Mouse (Mus musculus): ENCODE data around the gene 2010300C02Rik. TPM values are rescaled to one million over a fixed set of nuclear protein-coding genes. Genes with fewer than 3 reads are reported as not detected.

Gene 2010300C02Rik
- polyA plus RNA-seq, 1 experiment from 2014 or later = 3.2 TPM

- no peaks in the 10 kb centered on the region for H3K4me1 ChIP-seq
- no peak overlapping the region for H3K9ac ChIP-seq (replicated peaks)
- WGBS = 87% methylated on average over 8 of the region's 8 CpGs
- no peak overlapping the region for H3K4me3 ChIP-seq (replicated peaks)
- H3K36me3 ChIP-seq = no peaks in the 10 kb centered on the region
- no peaks in the 10 kb centered on the region for H3K27me3 ChIP-seq (replicated peaks)
- H3K9me3 ChIP-seq (replicated peaks) = no peaks in the 10 kb centered on the region
- ATAC-seq (ENCODE audit: low FRiP score) = no peak
- no peak overlapping the region for H3K4me2 ChIP-seq
- no peak overlapping the region for H3K27ac ChIP-seq (replicated peaks)
Measured at GRCm38 (mm10) chr1:37709736-37710135, 10.1 kb downstream of the 2010300C02Rik start.

DNA sequence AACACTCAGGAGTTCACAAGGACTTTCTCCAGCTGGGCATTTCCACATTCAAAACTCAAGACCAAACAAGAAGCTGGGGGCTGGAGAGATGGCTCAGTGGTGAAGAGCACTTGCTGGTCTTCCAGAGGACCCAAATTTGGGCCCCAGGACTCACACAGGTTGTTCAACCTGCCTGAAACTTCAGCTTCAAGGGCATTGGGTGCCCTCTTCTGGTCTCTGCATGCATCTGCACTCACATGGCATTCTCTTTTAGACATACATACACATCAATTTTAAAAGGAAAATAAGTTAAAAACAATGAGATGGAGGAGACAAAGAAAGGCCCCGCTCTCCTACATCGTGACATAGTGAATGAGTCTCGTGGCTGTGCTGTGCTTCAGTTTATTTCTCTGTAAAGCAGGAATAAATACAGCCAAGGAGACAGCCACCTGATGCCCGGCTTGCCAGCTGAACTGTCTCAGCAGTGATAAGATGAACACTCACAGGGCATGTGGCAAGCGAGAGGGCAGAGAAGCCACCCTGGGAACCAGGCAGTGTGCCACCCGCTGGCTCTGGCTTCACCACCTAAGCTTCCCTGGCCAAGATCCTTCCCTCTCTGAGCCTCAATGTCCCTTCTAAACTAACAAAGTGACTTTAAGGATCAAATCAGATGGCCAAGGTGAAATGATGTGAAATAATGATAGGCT is 11.5 kb downstream of the 2010300C02Rik start:
- Histone ChIP-seq H3K27ac (replicated peaks) (no peak overlapping the region), H3K9ac (replicated peaks) (no peak overlapping the region), H3K9me3 (replicated peaks) (no peaks in the 10 kb centered on the region), H3K27me3 (replicated peaks) (no peaks in the 10 kb centered on the region), H3K4me2 (no peak overlapping the region), H3K36me3 (no peaks in the 10 kb centered on the region), H3K4me3 (replicated peaks) (no peak overlapping the region), H3K4me1 (no peaks in the 10 kb centered on the region)
- WGBS = 91% methylated on average over 6 of the region's 6 CpGs
- no peak for ATAC-seq (ENCODE audit: low FRiP score)

DNA sequence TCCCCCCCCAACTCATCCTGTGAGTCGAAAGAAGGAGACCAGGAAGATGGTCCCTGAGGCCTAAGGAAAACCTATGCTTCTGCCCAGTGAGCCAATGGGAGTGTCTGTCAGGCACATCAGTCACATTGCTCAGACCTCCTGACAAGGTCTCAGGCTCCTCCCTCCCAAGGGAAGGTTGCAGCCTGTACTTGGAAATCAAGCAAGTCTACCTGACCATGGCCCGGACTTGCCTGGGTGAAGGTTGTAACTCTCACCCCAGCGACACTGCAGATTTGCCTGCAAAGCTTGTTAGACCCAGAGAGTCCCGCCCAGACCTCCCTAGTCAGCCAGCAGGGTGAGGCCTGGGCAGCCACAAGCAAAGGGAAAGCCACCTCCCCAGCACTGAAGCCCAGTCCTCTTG is 17.6 kb downstream of the 2010300C02Rik start:
- Histone ChIP-seq H3K4me2 (no peak overlapping the region), H3K9me3 (replicated peaks) (no peaks in the 10 kb centered on the region), H3K36me3 (no peaks in the 10 kb centered on the region), H3K4me1 (peaks cover 7% of the 10 kb centered on the region; the same call in 1 of the 2 replicates), H3K9ac (replicated peaks) (no peak overlapping the region), H3K27ac (replicated peaks) (no peak overlapping the region), H3K4me3 (replicated peaks) (no peak overlapping the region), H3K27me3 (replicated peaks) (no peaks in the 10 kb centered on the region)
- WGBS = 77% methylated on average over 4 of the region's 4 CpGs
- ATAC-seq (ENCODE audit: low FRiP score) = no peak

DNA sequence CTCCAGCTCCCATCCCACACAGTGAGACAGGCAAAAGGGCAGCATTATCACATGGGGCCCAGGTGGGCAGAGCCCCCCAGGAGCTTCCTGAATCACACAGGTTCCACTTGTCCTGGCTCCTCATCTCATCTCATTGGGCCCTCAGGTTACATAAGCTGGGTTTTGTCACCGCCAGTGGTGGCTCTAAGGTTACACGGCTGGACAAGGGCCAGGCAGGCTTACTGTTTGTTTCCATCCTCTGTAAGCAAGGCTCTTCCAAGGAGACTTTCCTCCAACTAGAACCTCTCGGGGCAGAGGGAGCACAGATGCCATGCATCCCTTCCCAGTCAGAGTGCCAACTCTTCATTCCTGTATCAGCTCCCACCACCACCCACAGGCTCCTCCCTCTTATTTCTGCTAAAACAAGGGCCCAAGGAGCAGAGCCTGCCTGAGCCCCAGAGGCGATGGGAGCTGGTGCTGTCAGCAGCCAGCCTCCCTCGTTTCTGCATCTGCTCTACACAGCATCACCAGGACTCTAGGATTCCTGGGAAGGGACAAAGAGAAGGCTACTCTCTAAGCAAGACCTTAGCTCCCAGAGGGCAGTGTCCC is 20.9 kb downstream of the 2010300C02Rik start:
- Histone ChIP-seq H3K9ac (replicated peaks) (no peak overlapping the region), H3K4me2 (no peak overlapping the region), H3K9me3 (replicated peaks) (no peaks in the 10 kb centered on the region), H3K27me3 (replicated peaks) (no peaks in the 10 kb centered on the region), H3K4me1 (peaks cover 7% of the 10 kb centered on the region; the same call in 1 of the 2 replicates), H3K4me3 (replicated peaks) (no peak overlapping the region), H3K27ac (replicated peaks) (no peak overlapping the region), H3K36me3 (no peaks in the 10 kb centered on the region)
- no peak for ATAC-seq (ENCODE audit: low FRiP score)
- 77% methylated on average over 5 of the region's 5 CpGs for WGBS

DNA sequence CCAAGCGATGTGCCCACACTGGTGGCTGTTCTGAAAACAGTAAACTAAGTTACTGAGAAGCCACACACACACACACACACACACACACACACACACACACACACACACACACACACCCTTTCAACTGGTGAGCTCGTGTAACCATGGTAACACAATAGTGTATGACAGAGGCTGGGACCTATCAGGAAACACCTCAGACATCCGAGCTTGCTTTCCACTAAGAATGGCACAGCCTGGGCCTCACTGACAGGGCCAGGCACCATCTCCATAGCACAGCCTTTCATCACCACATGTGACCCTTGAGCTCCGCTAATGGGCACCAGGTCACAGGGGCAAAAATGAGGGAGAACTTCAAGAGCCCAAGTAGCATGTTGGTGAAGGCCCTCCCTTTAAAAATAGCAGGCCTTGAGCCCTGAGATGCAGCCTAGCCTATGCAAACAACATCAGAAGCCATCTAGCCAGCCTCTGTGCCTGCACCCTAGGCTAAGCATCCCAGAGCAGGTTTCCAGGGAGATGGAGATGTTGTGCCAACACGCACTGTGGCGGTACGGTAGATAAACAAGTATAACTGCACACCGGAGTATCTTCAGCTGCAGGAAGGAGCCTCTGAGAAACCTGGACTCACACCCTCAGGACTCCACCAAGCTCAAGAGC is 21.6 kb downstream of the 2010300C02Rik start:
- peak; percentile 70; the same call in 1 of the 2 replicates for ATAC-seq (ENCODE audit: low FRiP score)

DNA sequence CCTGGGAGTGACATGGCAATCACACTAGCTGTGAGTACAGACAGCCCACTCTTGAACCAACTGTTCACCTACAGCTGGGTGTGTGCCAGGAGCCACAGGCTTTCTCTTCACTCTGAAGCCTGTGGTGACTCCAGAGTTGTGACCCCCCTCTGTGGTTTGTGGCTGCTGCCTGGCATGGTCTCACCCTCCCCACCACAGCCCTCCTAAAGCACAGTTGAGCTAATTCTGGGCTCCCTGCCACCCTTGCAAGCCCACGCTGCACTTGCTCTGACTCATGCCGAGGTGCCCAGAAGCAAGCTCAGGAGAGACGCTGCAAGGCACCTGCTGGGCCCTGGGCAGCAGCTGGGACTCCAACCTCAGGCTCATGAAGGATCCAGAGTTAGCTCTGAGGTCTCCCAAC is 23.0 kb downstream of the 2010300C02Rik start:
- Histone ChIP-seq H3K4me1 (peaks cover 7% of the 10 kb centered on the region; the same call in 1 of the 2 replicates), H3K4me2 (no peak overlapping the region), H3K9ac (replicated peaks) (no peak overlapping the region), H3K9me3 (replicated peaks) (no peaks in the 10 kb centered on the region), H3K27ac (replicated peaks) (no peak overlapping the region), H3K4me3 (replicated peaks) (no peak overlapping the region), H3K27me3 (replicated peaks) (no peaks in the 10 kb centered on the region), H3K36me3 (no peaks in the 10 kb centered on the region)
- 74% methylated on average over 3 of the region's 3 CpGs for WGBS
- no peak for ATAC-seq (ENCODE audit: low FRiP score)

More for the DNA sequence above, 21.6 kb downstream of the 2010300C02Rik start:
- Histone ChIP-seq H3K4me1 (peaks cover 7% of the 10 kb centered on the region; the same call in 1 of the 2 replicates), H3K9ac (replicated peaks) (no peak overlapping the region), H3K27me3 (replicated peaks) (no peaks in the 10 kb centered on the region), H3K9me3 (replicated peaks) (no peaks in the 10 kb centered on the region), H3K27ac (replicated peaks) (no peak overlapping the region), H3K36me3 (no peaks in the 10 kb centered on the region), H3K4me3 (replicated peaks) (no peak overlapping the region), H3K4me2 (no peak overlapping the region)
- 68% methylated on average over 8 of the region's 8 CpGs for WGBS

DNA sequence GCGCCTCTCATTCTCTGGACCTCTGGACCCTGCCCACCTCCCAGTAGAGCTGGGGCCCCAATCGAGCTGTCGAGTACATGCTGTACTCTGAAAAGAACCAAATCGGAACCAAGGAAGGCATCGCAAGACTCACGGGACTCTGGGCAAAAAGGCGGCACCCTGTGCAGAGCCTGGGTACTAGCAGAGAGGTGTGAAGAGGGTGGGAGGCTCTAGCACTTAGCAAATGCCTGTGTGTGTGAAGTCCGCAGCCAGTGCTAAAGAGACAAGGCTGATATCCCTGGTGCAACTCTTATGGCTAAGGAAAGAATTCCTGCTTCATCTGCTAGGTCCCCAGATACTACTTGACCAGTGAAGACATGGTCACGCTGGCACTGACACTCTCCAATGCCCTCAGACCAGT is 24.2 kb downstream of the 2010300C02Rik start:
- ATAC-seq (ENCODE audit: low FRiP score) = no peak
- H3K4me1 ChIP-seq = peaks cover 7% of the 10 kb centered on the region; the same call in 1 of the 2 replicates
- H3K4me3 ChIP-seq (replicated peaks) = no peak overlapping the region
- H3K36me3 ChIP-seq = no peaks in the 10 kb centered on the region
- H3K27me3 ChIP-seq (replicated peaks) = no peaks in the 10 kb centered on the region
- no peak overlapping the region for H3K4me2 ChIP-seq
- H3K9ac ChIP-seq (replicated peaks) = no peak overlapping the region
- H3K27ac ChIP-seq (replicated peaks) = no peak overlapping the region
- whole genome bisulfite sequencing = 88% methylated on average over 9 of the region's 9 CpGs
- no peaks in the 10 kb centered on the region for H3K9me3 ChIP-seq (replicated peaks)

DNA sequence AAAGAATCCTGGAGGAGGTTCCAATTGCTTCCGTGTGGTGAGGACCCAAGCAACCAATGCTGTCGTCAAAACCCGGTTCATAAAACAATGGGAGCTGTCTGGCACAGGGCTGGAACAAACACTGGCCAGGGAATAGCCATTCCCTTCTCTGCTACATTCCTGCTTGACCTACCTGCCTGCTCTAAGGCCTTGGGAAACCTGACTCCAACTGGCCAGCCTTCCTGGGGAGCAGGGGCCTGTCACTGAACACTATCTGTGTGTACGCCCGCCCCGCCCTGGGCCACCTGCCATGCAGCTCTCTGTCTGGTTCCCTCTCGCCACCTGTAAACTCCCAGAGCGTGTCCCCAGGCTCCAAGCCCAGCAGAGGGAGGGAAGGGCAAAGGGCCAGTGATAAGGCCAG is 25.5 kb downstream of the 2010300C02Rik start:
- WGBS = 23% methylated on average over 8 of the region's 8 CpGs
- H3K4me1 ChIP-seq = peaks cover 7% of the 10 kb centered on the region; the same call in 1 of the 2 replicates
- no peak overlapping the region for H3K4me2 ChIP-seq
- H3K4me3 ChIP-seq (replicated peaks) = no peak overlapping the region
- no peaks in the 10 kb centered on the region for H3K27me3 ChIP-seq (replicated peaks)
- no peaks in the 10 kb centered on the region for H3K9me3 ChIP-seq (replicated peaks)
- H3K36me3 ChIP-seq = no peaks in the 10 kb centered on the region
- H3K9ac ChIP-seq (replicated peaks) = no peak overlapping the region
- no peak for ATAC-seq (ENCODE audit: low FRiP score)
- H3K27ac ChIP-seq (replicated peaks) = no peak overlapping the region

GRCm38 (mm10) chr1:37691179-37691578 is 28.7 kb downstream of the 2010300C02Rik start:
- Histone ChIP-seq H3K4me1 (0 out of 2 replicates have a peak, but pooled peaks cover 3% of the 10 kb centered on the region), H3K9me3 (replicated peaks) (no peaks in the 10 kb centered on the region), H3K4me2 (no peak overlapping the region), H3K36me3 (no peaks in the 10 kb centered on the region), H3K27me3 (replicated peaks) (no peaks in the 10 kb centered on the region), H3K9ac (replicated peaks) (no peak overlapping the region), H3K4me3 (replicated peaks) (no peak overlapping the region), H3K27ac (replicated peaks) (no peak overlapping the region)
- 48% methylated on average over 8 of the region's 8 CpGs for WGBS
- ATAC-seq (ENCODE audit: low FRiP score) = no peak

DNA sequence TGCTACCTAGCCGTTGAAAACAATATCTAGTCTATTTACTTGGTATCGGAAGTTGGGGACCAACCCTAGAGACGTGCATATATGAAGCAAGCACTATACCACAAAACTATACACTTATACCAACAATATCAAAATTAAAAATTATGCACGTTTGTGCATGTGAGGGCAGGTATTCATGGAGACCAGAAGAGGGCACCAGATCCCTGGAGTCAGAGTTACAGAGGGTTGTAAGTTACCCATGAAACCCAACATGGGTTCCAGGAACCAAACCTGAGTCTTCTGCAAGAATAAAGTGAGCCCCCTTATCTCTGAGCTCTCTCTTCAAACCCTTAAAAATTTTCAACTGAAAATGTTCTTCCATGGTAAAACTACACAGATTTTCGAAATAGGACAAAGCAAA is 29.2 kb downstream of the 2010300C02Rik start:
- WGBS = 80% methylated on average over 5 of the region's 5 CpGs
- ATAC-seq (ENCODE audit: low FRiP score) = no peak
- Histone ChIP-seq H3K4me2 (no peak overlapping the region), H3K9me3 (replicated peaks) (no peaks in the 10 kb centered on the region), H3K9ac (replicated peaks) (no peak overlapping the region), H3K4me1 (0 out of 2 replicates have a peak, but pooled peaks cover 3% of the 10 kb centered on the region), H3K4me3 (replicated peaks) (no peak overlapping the region), H3K27me3 (replicated peaks) (no peaks in the 10 kb centered on the region), H3K27ac (replicated peaks) (no peak overlapping the region), H3K36me3 (no peaks in the 10 kb centered on the region)

- Histone ChIP-seq H3K27me3 (replicated peaks) (no peaks in the 10 kb centered on the region), H3K4me2 (no peak overlapping the region), H3K4me1 (0 out of 2 replicates have a peak, but pooled peaks cover 3% of the 10 kb centered on the region), H3K9me3 (replicated peaks) (no peaks in the 10 kb centered on the region), H3K9ac (replicated peaks) (no peak overlapping the region), H3K27ac (replicated peaks) (no peak overlapping the region), H3K4me3 (replicated peaks) (no peak overlapping the region), H3K36me3 (no peaks in the 10 kb centered on the region)
- no peak for ATAC-seq (ENCODE audit: low FRiP score)
- 85% methylated on average over 6 of the region's 6 CpGs for WGBS
Measured at GRCm38 (mm10) chr1:37689730-37690129, 30.2 kb downstream of the 2010300C02Rik start.

GRCm38 (mm10) chr1:37688351-37688750 is 31.5 kb downstream of the 2010300C02Rik start:
- no peak overlapping the region for H3K27ac ChIP-seq (replicated peaks)
- no peaks in the 10 kb centered on the region for H3K36me3 ChIP-seq
- no peak overlapping the region for H3K9ac ChIP-seq (replicated peaks)
- no peaks in the 10 kb centered on the region for H3K9me3 ChIP-seq (replicated peaks)
- no peak for ATAC-seq (ENCODE audit: low FRiP score)
- no peaks in the 10 kb centered on the region for H3K27me3 ChIP-seq (replicated peaks)
- 0 out of 2 replicates have a peak, but pooled peaks cover 3% of the 10 kb centered on the region for H3K4me1 ChIP-seq
- H3K4me3 ChIP-seq (replicated peaks) = no peak overlapping the region
- 59% methylated on average over 8 of the region's 8 CpGs for WGBS
- H3K4me2 ChIP-seq = no peak overlapping the region
